Mouse (Mus musculus): ENCODE data around the gene Cops7a. TPM values are rescaled to one million over a fixed set of nuclear protein-coding genes. Genes with fewer than 3 reads are reported as not detected.
A peak's percentile ranks its signal among the peaks of the same experiment; 100 is the strongest.

Gene Cops7a
- polyA plus RNA-seq, 1 experiment from 2014 or later = 136 TPM

GRCm38 (mm10) chr6:124925173-124925793 lies 40.1 kb downstream of the Cops7a start:
- Histone ChIP-seq H3K27me3 (ENCODE audit: poor library complexity, severe bottlenecking) (no peaks in the 10 kb centered on the region), H3K4me1 (peaks cover 42% of the 10 kb centered on the region), H3K4me3 (no peak overlapping the region), H3K9me3 (no peaks in the 10 kb centered on the region), H3K36me3 (replicated peaks) (no peaks in the 10 kb centered on the region), H3K27ac (0 out of 2 replicates have a peak overlapping the region, but pooled peaks have one; percentile 31)
- DNase-seq (ENCODE audit: extremely low spot score, low spot score) = no peak
- WGBS = 43% methylated on average over 12 of the region's 12 CpGs

GRCm38 (mm10) chr6:124921539-124921938 lies 43.8 kb downstream of the Cops7a start:
- no peaks in the 10 kb centered on the region for H3K9me3 ChIP-seq
- DNase-seq (ENCODE audit: extremely low spot score, low spot score) = no peak
- 78% methylated on average over 4 of the region's 4 CpGs for WGBS

GRCm38 (mm10) chr6:124920318-124921085 lies 44.8 kb downstream of the Cops7a start:
- DNase-seq (ENCODE audit: extremely low spot score, low spot score) = no peak
- Histone ChIP-seq H3K4me1 (peaks cover 61% of the 10 kb centered on the region), H3K27me3 (ENCODE audit: poor library complexity, severe bottlenecking) (no peaks in the 10 kb centered on the region), H3K4me3 (peak overlapping the region; percentile 66), H3K27ac (peak overlapping the region; percentile 100), H3K36me3 (replicated peaks) (no peaks in the 10 kb centered on the region), H3K9me3 (no peaks in the 10 kb centered on the region)
- 28% methylated on average over 9 of the region's 9 CpGs for WGBS

More at GRCm38 (mm10) chr6:124921539-124921938, 43.8 kb downstream of the Cops7a start:
- Histone ChIP-seq H3K36me3 (replicated peaks) (no peaks in the 10 kb centered on the region), H3K27me3 (ENCODE audit: poor library complexity, severe bottlenecking) (no peaks in the 10 kb centered on the region), H3K4me3 (no peak overlapping the region), H3K4me1 (peaks cover 57% of the 10 kb centered on the region), H3K27ac (peak overlapping the region; percentile 100)

GRCm38 (mm10) chr6:124919695-124920317 lies 45.5 kb downstream of the Cops7a start, which contains the start of gene Ptms:
Ptms (minus strand) TSS chr6:124920103.
- no peaks in the 10 kb centered on the region for H3K9me3 ChIP-seq
- H3K27ac ChIP-seq = peak within 1 kb of the TSS; percentile 100
- peak; percentile 98 for DNase-seq (ENCODE audit: extremely low spot score, low spot score)
- H3K36me3 ChIP-seq (replicated peaks) = peaks cover 5% of the 10 kb centered on the region
- WGBS = under 1% methylated on average over 13 of the region's 13 CpGs
- peak within 1 kb of the TSS; percentile 66 for H3K4me3 ChIP-seq
- H3K27me3 ChIP-seq (ENCODE audit: poor library complexity, severe bottlenecking) = no peaks in the 10 kb centered on the region
- H3K4me1 ChIP-seq = peaks cover 63% of the 10 kb centered on the region

- H3K4me1 ChIP-seq = peaks cover 71% of the 10 kb centered on the region
These were observed 46.3 kb downstream of the Cops7a start for GRCm38 (mm10) chr6:124918890-124919627.

GRCm38 (mm10) chr6:124918331-124918690 lies 47.0 kb downstream of the Cops7a start:
- DNase-seq (ENCODE audit: extremely low spot score, low spot score) = no peak
- peak overlapping the region; percentile 66 for H3K4me3 ChIP-seq
- peaks cover 78% of the 10 kb centered on the region for H3K4me1 ChIP-seq
- peaks cover 20% of the 10 kb centered on the region for H3K36me3 ChIP-seq (replicated peaks)
- 4% methylated on average over 7 of the region's 7 CpGs for WGBS
- H3K27me3 ChIP-seq (ENCODE audit: poor library complexity, severe bottlenecking) = peaks cover 6% of the 10 kb centered on the region; the same call in 1 of the 2 replicates
- H3K27ac ChIP-seq = peak overlapping the region; percentile 100
- H3K9me3 ChIP-seq = no peaks in the 10 kb centered on the region

More at GRCm38 (mm10) chr6:124918890-124919627, 46.3 kb downstream of the Cops7a start:
- Histone ChIP-seq H3K27ac (peak overlapping the region; percentile 100), H3K9me3 (no peaks in the 10 kb centered on the region), H3K36me3 (replicated peaks) (peaks cover 12% of the 10 kb centered on the region), H3K4me3 (peak overlapping the region; percentile 66), H3K27me3 (ENCODE audit: poor library complexity, severe bottlenecking) (no peaks in the 10 kb centered on the region)
- 28% methylated on average over 13 of the region's 14 CpGs for WGBS
- no peak for DNase-seq (ENCODE audit: extremely low spot score, low spot score)

GRCm38 (mm10) chr6:124917518-124918330 lies 47.6 kb downstream of the Cops7a start:
- WGBS = 1% methylated on average over 68 of the region's 89 CpGs
- Histone ChIP-seq H3K36me3 (replicated peaks) (peaks cover 26% of the 10 kb centered on the region), H3K4me3 (peak overlapping the region; percentile 66), H3K4me1 (peaks cover 81% of the 10 kb centered on the region), H3K27me3 (ENCODE audit: poor library complexity, severe bottlenecking) (peaks cover 9% of the 10 kb centered on the region; the same call in 1 of the 2 replicates), H3K27ac (peak overlapping the region; percentile 100), H3K9me3 (no peaks in the 10 kb centered on the region)
- DNase-seq (ENCODE audit: extremely low spot score, low spot score) = peak; percentile 93

- Histone ChIP-seq H3K4me1 (peaks cover 80% of the 10 kb centered on the region), H3K27me3 (ENCODE audit: poor library complexity, severe bottlenecking) (peaks cover 16% of the 10 kb centered on the region)
- WGBS = under 1% methylated on average over 63 of the region's 67 CpGs
These were observed 48.4 kb downstream of the Cops7a start for GRCm38 (mm10) chr6:124916695-124917517.

GRCm38 (mm10) chr6:124915942-124916694 lies 49.2 kb downstream of the Cops7a start:
- Histone ChIP-seq H3K9me3 (no peaks in the 10 kb centered on the region), H3K27me3 (ENCODE audit: poor library complexity, severe bottlenecking) (peaks cover 24% of the 10 kb centered on the region), H3K4me1 (peaks cover 80% of the 10 kb centered on the region), H3K36me3 (replicated peaks) (peaks cover 31% of the 10 kb centered on the region), H3K27ac (peak overlapping the region; percentile 100), H3K4me3 (peak overlapping the region; percentile 66)
- DNase-seq (ENCODE audit: extremely low spot score, low spot score) = no peak
- WGBS = 9% methylated on average over 12 of the region's 12 CpGs

More at GRCm38 (mm10) chr6:124916695-124917517, 48.4 kb downstream of the Cops7a start:
- peak overlapping the region; percentile 100 for H3K27ac ChIP-seq
- peaks cover 31% of the 10 kb centered on the region for H3K36me3 ChIP-seq (replicated peaks)
- DNase-seq (ENCODE audit: extremely low spot score, low spot score) = peak; percentile 80
- peak overlapping the region; percentile 66 for H3K4me3 ChIP-seq
- no peaks in the 10 kb centered on the region for H3K9me3 ChIP-seq

GRCm38 (mm10) chr6:124915160-124915941 lies 50.0 kb downstream of the Cops7a start:
- DNase-seq (ENCODE audit: extremely low spot score, low spot score) = no peak
- peak overlapping the region; percentile 100 for H3K27ac ChIP-seq
- H3K36me3 ChIP-seq (replicated peaks) = peaks cover 31% of the 10 kb centered on the region
- H3K4me1 ChIP-seq = peaks cover 80% of the 10 kb centered on the region
- 8% methylated on average over 22 of the region's 22 CpGs for WGBS
- peak overlapping the region; percentile 66 for H3K4me3 ChIP-seq
- H3K27me3 ChIP-seq (ENCODE audit: poor library complexity, severe bottlenecking) = peaks cover 31% of the 10 kb centered on the region
- no peaks in the 10 kb centered on the region for H3K9me3 ChIP-seq

Measured in forebrain, embryonic 10.5 days (tissue).